Mouse (Mus musculus): ENCODE measurements at regions not wholly inside any gene's neighbourhood (a gene's known extent, or its start where the extent isn't known, plus 50 kb on each side); places are given as distances from the start of the nearest gene placed in this dataset.

- no peak for DNase-seq (ENCODE audit: low spot score in 2 of 2)
Measured at GRCm38 (mm10) chr9:96419151-96419550, 54.9 kb upstream of the Atp1b3 start.

DNA sequence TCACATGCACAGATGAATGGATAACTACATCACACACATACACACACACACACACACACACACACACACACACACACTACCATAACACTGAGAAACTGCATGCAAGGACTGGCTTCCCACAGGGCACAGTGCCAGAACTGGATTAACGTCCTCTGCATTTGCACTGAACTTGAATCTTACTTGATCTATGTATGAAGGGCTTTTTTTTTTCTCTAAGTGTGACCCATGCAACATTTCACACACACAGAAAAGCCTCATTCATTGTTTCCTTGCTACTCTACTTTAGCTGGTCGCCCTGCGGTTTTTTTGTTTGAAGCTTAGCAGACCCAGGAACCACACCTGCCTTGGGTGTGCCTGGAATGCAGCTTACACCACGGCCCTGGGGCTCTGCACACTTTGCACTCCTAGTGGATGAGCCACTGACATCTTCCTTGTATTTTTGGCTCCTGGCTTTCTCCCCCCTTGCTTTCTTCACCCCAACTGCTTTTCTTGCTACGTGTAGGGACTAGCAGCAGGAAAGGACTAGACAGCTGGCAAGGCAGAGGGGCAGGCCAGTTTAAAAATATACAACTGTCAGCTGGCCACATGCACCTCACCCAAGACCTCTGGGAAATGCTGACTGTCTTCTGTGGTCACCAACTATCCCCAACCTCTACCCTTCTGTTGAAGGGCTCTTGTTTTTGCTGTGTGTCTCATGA, 51.8 kb upstream of the Atp1b3 start:
- peak in 1 of 2 experiments; percentile 33 for DNase-seq (ENCODE audit: low spot score in 2 of 2)

All from urinary bladder, adult 18-20 months (tissue).